Mouse (Mus musculus): Measurements from ENCODE around the gene Camk1d.

Camk1d gene

GRCm38 (mm10) chr2:5707871-5708733 is 6.2 kb downstream of the Camk1d start:
- no peak for DNase-seq (ENCODE audit: low spot score)

GRCm38 (mm10) chr2:5706618-5707017 is 7.7 kb downstream of the Camk1d start:
- DNase-seq (ENCODE audit: low spot score): no peak

DNA sequence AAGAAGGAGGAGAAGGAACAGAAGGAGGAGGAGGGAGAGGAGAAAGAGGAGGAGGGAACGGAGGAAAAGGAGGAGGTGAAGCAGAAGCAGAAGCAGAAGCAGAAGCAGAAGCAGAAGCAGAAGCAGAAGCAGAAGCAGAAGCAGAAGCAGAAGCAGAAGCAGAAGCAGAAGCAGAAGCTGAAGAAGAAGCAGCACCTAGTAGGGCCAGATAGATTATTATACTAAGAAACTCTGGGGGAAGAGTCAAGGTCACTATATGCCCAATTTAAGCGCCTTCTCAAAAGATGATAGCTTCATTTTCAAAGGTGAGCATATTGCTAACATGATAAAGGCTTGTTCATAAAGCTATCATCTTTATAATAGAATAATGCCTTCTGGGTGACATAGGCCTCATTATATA is 11.9 kb downstream of the Camk1d start:
- no peak for DNase-seq (ENCODE audit: low spot score)

GRCm38 (mm10) chr2:5700931-5701330 is 13.4 kb downstream of the Camk1d start:
- DNase-seq (ENCODE audit: low spot score): no peak

- no peak for DNase-seq (ENCODE audit: low spot score)
Observed at GRCm38 (mm10) chr2:5698451-5698850, 15.9 kb downstream of the Camk1d start.

- no peak for DNase-seq (ENCODE audit: low spot score)
Observed at GRCm38 (mm10) chr2:5694094-5694493, 20.2 kb downstream of the Camk1d start.

GRCm38 (mm10) chr2:5691729-5692128 is 22.6 kb downstream of the Camk1d start:
- DNase-seq (ENCODE audit: low spot score): no peak

- no peak for DNase-seq (ENCODE audit: low spot score)
Observed at GRCm38 (mm10) chr2:5683366-5683765, 30.9 kb downstream of the Camk1d start.

- no peak for DNase-seq (ENCODE audit: low spot score)
Observed at GRCm38 (mm10) chr2:5681909-5682308, 32.4 kb downstream of the Camk1d start.

DNA sequence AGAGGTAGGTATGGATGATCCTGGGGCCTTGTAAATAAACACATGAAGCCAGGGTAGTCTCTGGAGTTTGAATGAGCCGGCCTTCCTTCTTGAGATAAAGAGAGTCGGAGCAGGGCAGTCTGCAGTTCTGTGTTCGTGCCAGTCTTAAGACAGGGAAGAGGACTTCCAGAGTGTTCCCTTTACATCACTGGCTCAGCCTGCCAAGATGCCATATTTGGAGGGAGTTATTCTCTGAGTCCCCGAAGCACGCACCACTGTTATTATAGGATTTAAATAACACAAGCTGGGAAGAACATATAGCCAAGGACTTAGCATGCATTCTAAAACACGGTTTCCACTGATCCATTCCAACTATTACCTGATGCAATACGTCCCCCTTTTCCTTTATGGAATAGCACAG is 33.0 kb downstream of the Camk1d start:
- DNase-seq (ENCODE audit: low spot score): no peak

GRCm38 (mm10) chr2:5679055-5679454 is 35.3 kb downstream of the Camk1d start:
- no peak for DNase-seq (ENCODE audit: low spot score)

DNA sequence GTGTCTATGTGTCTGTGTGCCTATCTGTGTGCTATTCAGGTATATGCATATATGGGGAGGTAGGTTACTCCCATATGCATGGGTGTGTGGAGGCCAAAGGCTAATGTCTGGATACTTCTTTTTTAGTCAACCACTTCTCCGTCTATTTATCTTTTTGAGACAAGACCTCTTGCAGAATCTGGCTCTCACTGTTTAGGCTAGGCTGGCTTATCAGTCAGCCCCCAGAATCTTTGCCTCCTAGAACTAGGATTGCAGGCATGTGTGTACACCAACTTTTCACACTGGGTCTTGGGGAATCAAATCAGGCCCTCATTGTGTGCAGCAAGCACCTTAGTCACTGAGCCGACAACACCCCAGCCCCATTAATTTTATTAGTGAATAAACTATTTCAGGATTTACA is 36.8 kb downstream of the Camk1d start:
- DNase-seq (ENCODE audit: low spot score): no peak

- DNase-seq (ENCODE audit: low spot score): no peak
Observed at GRCm38 (mm10) chr2:5676786-5677185, 37.5 kb downstream of the Camk1d start.

- DNase-seq (ENCODE audit: low spot score): no peak
Observed at GRCm38 (mm10) chr2:5676143-5676483, 38.2 kb downstream of the Camk1d start.

- no peak for DNase-seq (ENCODE audit: low spot score)
Observed at GRCm38 (mm10) chr2:5675431-5676142, 38.7 kb downstream of the Camk1d start.

- no peak for DNase-seq (ENCODE audit: low spot score)
Observed at GRCm38 (mm10) chr2:5674512-5674911, 39.8 kb downstream of the Camk1d start.

DNA sequence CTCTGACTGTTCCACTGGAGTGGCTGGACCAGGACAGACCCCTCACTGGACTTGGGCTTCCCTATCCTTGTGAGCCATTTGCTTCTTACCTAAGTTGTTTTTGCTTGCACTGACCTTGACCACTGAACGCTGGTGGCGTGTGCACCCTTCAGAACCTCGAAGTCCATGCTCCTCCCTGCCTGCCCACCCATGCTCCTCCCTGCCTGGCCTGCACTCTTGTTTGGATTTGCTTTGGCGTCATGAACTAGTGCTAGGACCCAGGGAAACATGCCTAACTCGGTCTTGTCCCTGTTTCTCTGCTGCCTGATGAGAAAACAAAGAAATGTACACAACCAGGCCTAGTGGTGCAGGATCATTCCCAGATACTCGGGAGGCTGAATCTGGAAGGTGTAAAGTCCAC is 40.5 kb downstream of the Camk1d start:
- DNase-seq (ENCODE audit: low spot score): no peak

- no peak for DNase-seq (ENCODE audit: low spot score)
Observed at GRCm38 (mm10) chr2:5672906-5673589, 41.3 kb downstream of the Camk1d start.

DNA sequence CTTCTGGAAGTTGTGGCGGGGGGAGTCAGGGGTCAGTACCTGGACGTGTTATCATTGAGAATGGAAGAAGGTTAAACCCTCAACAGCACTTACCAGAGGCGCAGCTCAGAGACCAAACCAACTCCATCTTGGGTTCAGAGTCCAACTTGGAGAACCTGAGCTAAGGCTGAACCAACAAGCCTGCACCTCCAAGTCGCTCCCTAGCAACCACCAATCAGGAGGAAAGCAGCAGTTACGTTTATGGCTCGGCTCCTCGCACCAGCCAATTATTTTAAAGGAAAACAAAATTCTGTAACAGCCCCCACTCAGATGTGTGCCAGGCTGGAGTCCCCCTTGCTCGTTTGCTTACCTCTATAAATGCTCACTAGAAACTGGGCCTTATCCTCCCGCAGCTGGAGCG is 44.2 kb downstream of the Camk1d start:
- no peak for DNase-seq (ENCODE audit: low spot score)

DNA sequence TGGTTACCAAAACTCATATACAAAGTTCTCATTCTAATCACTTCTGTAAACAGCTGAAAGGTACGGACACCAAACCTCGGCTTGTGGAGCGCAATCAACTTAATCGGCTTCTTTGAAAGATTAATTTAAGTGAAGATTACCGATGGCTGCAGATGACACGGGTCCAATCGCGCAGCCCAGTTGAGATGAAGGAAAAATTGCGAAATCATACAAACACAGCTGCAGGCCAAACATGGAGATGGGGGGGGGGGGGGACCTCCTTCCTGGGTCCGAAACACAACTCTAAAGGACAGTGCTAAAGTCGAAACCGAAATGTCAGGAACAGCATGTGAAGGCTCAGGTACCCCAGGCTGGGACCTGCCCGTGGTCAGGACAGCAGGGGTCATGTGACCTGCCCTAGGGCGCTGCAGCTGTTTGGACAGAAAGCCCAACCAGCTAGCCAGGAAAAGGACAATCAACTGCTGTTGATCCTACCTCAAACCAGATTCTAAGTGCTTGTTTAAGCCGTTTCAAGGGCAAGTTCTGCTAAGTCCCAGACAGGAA is 44.7 kb downstream of the Camk1d start:
- no peak for DNase-seq (ENCODE audit: low spot score)

DNA sequence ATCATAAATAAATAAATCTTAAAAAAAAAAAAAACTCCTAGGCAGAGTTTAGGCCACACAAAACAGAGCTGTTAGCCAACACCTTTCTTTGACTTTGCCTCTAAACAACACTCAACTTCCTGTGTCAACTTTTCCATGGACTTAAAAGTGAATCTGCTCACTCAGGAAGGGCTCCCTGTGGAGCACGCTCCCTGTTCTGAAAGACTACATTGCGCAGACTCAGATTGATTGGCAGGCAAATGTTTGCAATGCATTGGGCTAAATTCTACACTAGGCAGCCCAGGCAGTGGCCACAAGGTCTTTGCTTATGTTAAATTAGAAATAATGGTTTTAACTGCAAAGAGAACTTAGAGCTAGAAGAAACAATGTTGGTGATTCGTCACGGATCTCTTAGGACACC is 45.4 kb downstream of the Camk1d start:
- no peak for DNase-seq (ENCODE audit: low spot score)

GRCm38 (mm10) chr2:5663499-5663898 is 50.8 kb downstream of the Camk1d start:
- no peak for DNase-seq (ENCODE audit: low spot score)

- no peak for DNase-seq (ENCODE audit: low spot score)
Observed at GRCm38 (mm10) chr2:5661946-5662345, 52.4 kb downstream of the Camk1d start.

Data from spleen, adult 12 weeks (tissue).